Mouse (Mus musculus) embryonic facial prominence, embryonic 14.5 days (tissue): ENCODE data around the gene Rp9. TPM values are rescaled to one million over a fixed set of nuclear protein-coding genes. Genes with fewer than 3 reads are reported as not detected.

Source experiments
- ATAC-seq: fragments of 200-750 bp; cut with Nextera tagmentation; 2 replicates; pipeline ENCODE4 v1.8.0; 2017; ENCODE audit warnings: low read depth, moderate number of reproducible peaks, moderate TSS enrichment
- DNase-seq: peaks from one replicate; pipeline ENCODE4 v3.0.0-alpha.2; 2015; ENCODE audit warnings: low spot score
- H3K27ac ChIP-seq: fragments of 300-500 bp; sonication (generic); replicated peaks from 2 replicates; pipeline ENCODE4 v1.5.1; 2014; ENCODE audit warnings: low read depth, mild to moderate bottlenecking, low read length, moderate library complexity
- H3K27me3 ChIP-seq: fragments of 300-500 bp; sonication (generic); replicated peaks from 2 replicates; pipeline ENCODE4 v1.6.1; 2014; ENCODE audit warnings: low read length; ENCODE audit not compliant: control insufficient read depth, insufficient read depth
- H3K36me3 ChIP-seq: fragments of 300-500 bp; sonication (generic); 2 replicates; pipeline ENCODE4 v1.6.1; 2014; ENCODE audit warnings: low read length, mixed read lengths; ENCODE audit not compliant: control insufficient read depth, insufficient read depth
- H3K4me1 ChIP-seq: fragments of 300-500 bp; sonication (generic); 2 replicates; pipeline ENCODE4 v1.6.1; 2014; ENCODE audit warnings: antibody characterized with exemption, low read length; ENCODE audit not compliant: control insufficient read depth, insufficient read depth
- H3K4me2 ChIP-seq: fragments of 300-500 bp; sonication (generic); 2 replicates; pipeline ENCODE4 v1.6.1; 2014; ENCODE audit warnings: low read depth, mild to moderate bottlenecking, low read length, moderate library complexity, mixed read lengths
- H3K4me3 ChIP-seq: fragments of 300-500 bp; sonication (generic); 2 replicates; pipeline ENCODE4 v1.5.1; 2014; ENCODE audit warnings: low read depth, mild to moderate bottlenecking, low read length
- H3K9ac ChIP-seq: fragments of 300-500 bp; sonication (generic); 2 replicates; pipeline ENCODE4 v1.6.1; 2014; ENCODE audit warnings: low read depth, mild to moderate bottlenecking, low read length, moderate library complexity, mixed read lengths
- H3K9me3 ChIP-seq: fragments of 300-500 bp; sonication (generic); 2 replicates; pipeline ENCODE4 v1.6.1; 2016; ENCODE audit warnings: low read length; ENCODE audit not compliant: control insufficient read depth
- WGBS: fragments of 180-500 bp; shearing (Covaris S2); extraction: QIAGEN DNeasy Blood & Tissue Kit; methylation state at CpG from one replicate; pipeline ENCODE4 v1.1.7; 2014; 5-methylcytosine and 5-hydroxymethylcytosine counted together
- polyA plus RNA-seq: library from polyadenylated mRNA; unstranded; fragments of >200 nt; fragmentation: Nextera tagmentation; extraction: Ambion mirVana; gene quantifications from 2 replicates; pipeline ENCODE4 v1.2.1, GENCODE M21; 2014

Gene Rp9
- polyA plus RNA-seq = 60.7 and 61.5 TPM in 2 replicates

- DNase-seq = no peak
- Histone ChIP-seq H3K4me3 (peak within 1 kb of the TSS; percentile 82), H3K27ac (peak within 1 kb of the TSS; percentile 87; the same call in 1 of the 2 replicates), H3K4me1 (peaks cover 7% of the 10 kb centered on the region; the same call in 1 of the 2 replicates), H3K9me3 (no peaks in the 10 kb centered on the region), H3K9ac (peak within 1 kb of the TSS; percentile 92), H3K4me2 (peak within 1 kb of the TSS; percentile 72), H3K27me3 (no peaks in the 10 kb centered on the region), H3K36me3 (0 out of 2 replicates have a peak, but pooled peaks cover 6% of the 10 kb centered on the region)
- no peak for ATAC-seq
- whole genome bisulfite sequencing = 84% methylated on average over 3 of the region's 3 CpGs
Measured at GRCm38 (mm10) chr9:22469643-22470042, at the start of gene Rp9. Gene Rp9 (minus strand): TSS chr9:22469743.

DNA sequence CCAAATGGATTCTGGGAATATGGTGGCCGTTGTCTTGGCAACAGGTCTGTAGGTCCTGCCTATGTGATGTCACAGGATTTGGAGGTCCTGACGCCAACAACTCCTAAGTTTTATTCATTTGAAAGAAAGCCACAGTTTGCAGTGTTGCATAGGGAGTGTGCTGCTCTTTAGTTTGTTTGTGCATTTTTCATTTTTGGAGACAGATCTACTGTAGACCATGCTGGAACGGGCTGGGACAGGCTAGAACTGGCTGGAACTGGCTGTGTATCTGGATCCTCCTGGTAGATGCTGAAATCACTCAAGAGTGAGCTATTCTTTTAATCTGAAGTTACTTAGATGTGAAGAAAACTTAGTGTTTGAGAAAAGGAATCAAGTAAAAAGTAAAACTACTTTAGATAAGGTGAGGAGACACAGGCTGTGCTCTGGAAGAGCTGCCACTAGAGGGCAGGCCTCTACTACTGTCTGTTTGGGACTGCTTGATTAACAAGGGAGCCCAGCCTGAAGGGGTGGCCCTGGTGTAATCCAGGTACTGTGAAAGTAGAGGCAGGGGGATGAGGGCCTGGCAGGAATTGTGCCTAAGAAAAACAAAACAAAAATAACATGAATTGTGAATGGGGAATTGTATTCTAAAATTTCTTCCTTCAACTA, 49.0 kb upstream of the Rp9 start:
- WGBS = 98% methylated on average over 3 of the region's 3 CpGs
- no peaks in the 10 kb centered on the region for H3K36me3 ChIP-seq
- 0 out of 2 replicates have a peak, but pooled peaks cover 6% of the 10 kb centered on the region for H3K9me3 ChIP-seq
- no peak overlapping the region for H3K4me2 ChIP-seq
- H3K4me1 ChIP-seq = no peaks in the 10 kb centered on the region
- H3K27ac ChIP-seq = no peak overlapping the region
- ATAC-seq = peak; percentile 84; the same call in 1 of the 2 replicates
- peak; percentile 78 for DNase-seq
- no peak overlapping the region for H3K4me3 ChIP-seq
- no peak overlapping the region for H3K9ac ChIP-seq
- H3K27me3 ChIP-seq = no peaks in the 10 kb centered on the region

DNA sequence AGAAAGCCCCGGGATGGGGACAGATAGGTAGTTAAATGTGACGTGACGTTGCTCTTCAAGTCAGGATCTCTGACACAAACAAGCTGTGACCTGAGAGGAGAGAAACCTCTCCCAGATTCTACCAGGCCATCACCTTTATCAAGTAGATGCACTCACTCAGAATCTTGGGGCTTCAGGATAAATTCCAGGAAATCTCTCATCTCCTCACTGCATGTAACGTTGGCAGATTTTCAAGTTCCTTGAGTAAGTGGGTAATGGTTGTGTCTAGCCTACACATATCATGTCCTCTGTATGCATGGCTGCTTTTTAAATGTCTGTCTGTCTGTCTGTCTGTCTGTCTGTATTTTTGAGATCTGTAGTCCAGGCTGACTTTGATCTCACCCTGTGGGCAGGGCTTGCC, 45.5 kb upstream of the Rp9 start:
- Histone ChIP-seq H3K27ac (no peak overlapping the region), H3K4me2 (no peak overlapping the region), H3K36me3 (no peaks in the 10 kb centered on the region), H3K4me1 (no peaks in the 10 kb centered on the region), H3K27me3 (no peaks in the 10 kb centered on the region), H3K9me3 (no peaks in the 10 kb centered on the region), H3K9ac (no peak overlapping the region), H3K4me3 (no peak overlapping the region)
- no peak for DNase-seq
- 80% methylated on average over 4 of the region's 4 CpGs for WGBS
- no peak for ATAC-seq

- no peak overlapping the region for H3K27ac ChIP-seq
- ATAC-seq (no peak), DNase-seq (no peak)
- H3K27me3 ChIP-seq = no peaks in the 10 kb centered on the region
- H3K4me2 ChIP-seq = no peak overlapping the region
- no peak overlapping the region for H3K4me3 ChIP-seq
- H3K36me3 ChIP-seq = no peaks in the 10 kb centered on the region
- H3K9me3 ChIP-seq = no peaks in the 10 kb centered on the region
- no peak overlapping the region for H3K9ac ChIP-seq
- H3K4me1 ChIP-seq = no peaks in the 10 kb centered on the region
- WGBS = 28% methylated on average over 2 of the region's 2 CpGs
Measured at GRCm38 (mm10) chr9:22505574-22505973, 36.0 kb upstream of the Rp9 start.

DNA sequence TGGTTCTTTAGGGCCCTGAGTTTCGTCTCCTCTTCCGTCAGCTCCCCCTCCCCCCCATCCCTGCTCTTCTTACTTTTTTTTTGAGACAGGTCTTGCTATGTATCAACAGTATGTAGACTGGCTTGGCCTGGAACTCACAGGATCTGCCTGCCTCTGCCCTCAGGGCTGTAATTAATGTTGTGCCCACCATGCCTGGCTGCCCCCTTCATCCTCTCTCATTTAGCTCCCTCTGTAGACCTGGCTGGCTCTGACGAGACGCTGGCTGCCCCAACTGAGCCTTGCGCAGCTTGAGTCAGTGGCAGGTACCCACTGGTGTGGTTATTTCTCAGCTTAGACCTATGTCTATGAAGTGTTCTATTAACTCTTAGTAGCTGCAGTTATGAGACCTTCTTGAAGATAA, 34.0 kb upstream of the Rp9 start:
- Histone ChIP-seq H3K9me3 (no peaks in the 10 kb centered on the region), H3K27ac (no peak overlapping the region), H3K4me1 (no peaks in the 10 kb centered on the region), H3K4me2 (no peak overlapping the region), H3K36me3 (0 out of 2 replicates have a peak, but pooled peaks cover 8% of the 10 kb centered on the region), H3K4me3 (no peak overlapping the region), H3K9ac (no peak overlapping the region), H3K27me3 (no peaks in the 10 kb centered on the region)
- ATAC-seq (no peak), DNase-seq (no peak)
- 54% methylated on average over 5 of the region's 5 CpGs for WGBS

- no peaks in the 10 kb centered on the region for H3K4me1 ChIP-seq
- WGBS = 53% methylated on average over 2 of the region's 2 CpGs
- H3K4me3 ChIP-seq = no peak overlapping the region
- no peaks in the 10 kb centered on the region for H3K9me3 ChIP-seq
- no peaks in the 10 kb centered on the region for H3K27me3 ChIP-seq
- 0 out of 2 replicates have a peak, but pooled peaks cover 8% of the 10 kb centered on the region for H3K36me3 ChIP-seq
- ATAC-seq = peak; percentile 79; the same call in 1 of the 2 replicates
- H3K27ac ChIP-seq = no peak overlapping the region
- no peak overlapping the region for H3K4me2 ChIP-seq
- DNase-seq = peak; percentile 41
- H3K9ac ChIP-seq = no peak overlapping the region
Measured at GRCm38 (mm10) chr9:22502972-22503371, 33.4 kb upstream of the Rp9 start.

DNA sequence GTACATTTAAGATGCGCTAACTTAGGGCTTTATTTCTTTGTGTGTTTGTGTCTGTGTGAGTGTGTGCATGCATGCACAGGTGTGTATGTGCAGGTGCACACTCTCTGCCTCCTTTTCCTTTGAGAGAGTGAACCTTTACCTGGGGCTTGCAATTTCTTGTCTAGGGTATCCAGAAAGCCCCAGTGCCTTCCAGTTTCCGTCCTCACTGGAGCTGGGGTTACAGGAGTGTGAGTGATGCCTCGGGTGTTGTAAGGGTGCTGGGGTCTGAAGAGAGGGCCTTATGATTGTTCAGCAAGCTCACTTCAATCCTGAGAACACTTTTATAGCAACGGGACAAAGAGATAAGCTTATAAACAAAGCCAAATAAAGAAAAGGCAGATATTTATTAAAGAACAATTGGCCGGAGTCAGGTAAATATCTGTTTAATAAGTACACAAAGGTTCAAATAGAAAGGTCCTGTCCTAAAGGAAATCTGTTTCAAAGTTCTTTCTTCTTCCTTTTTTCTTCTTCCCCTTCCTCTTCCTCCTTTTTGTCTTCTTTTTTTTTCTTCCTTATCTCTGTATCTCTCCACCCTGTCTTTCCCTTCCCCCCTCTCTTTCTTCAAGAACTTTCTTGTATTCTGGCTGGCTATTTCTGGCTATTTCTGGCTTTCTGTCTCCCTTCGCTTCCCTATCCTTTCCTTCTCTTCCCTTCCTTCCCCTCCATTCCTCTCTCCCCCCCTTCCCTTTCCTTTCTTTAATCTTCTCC, 27.7 kb upstream of the Rp9 start:
- no peak overlapping the region for H3K27ac ChIP-seq
- H3K9me3 ChIP-seq = no peaks in the 10 kb centered on the region
- 0 out of 2 replicates have a peak, but pooled peaks cover 8% of the 10 kb centered on the region for H3K36me3 ChIP-seq
- H3K9ac ChIP-seq = no peak overlapping the region
- no peaks in the 10 kb centered on the region for H3K27me3 ChIP-seq
- H3K4me3 ChIP-seq = no peak overlapping the region
- WGBS = 85% methylated on average over 6 of the region's 6 CpGs
- ATAC-seq = no peak
- no peaks in the 10 kb centered on the region for H3K4me1 ChIP-seq
- no peak overlapping the region for H3K4me2 ChIP-seq
- DNase-seq = no peak

- Histone ChIP-seq H3K9ac (no peak overlapping the region), H3K4me1 (no peaks in the 10 kb centered on the region), H3K36me3 (0 out of 2 replicates have a peak, but pooled peaks cover 8% of the 10 kb centered on the region), H3K4me2 (no peak overlapping the region), H3K9me3 (no peaks in the 10 kb centered on the region), H3K27me3 (no peaks in the 10 kb centered on the region), H3K27ac (no peak overlapping the region), H3K4me3 (no peak overlapping the region)
- DNase-seq (no peak), ATAC-seq (no peak)
- 79% methylated on average over 2 of the region's 2 CpGs for WGBS
Measured at GRCm38 (mm10) chr9:22495133-22495532, 25.6 kb upstream of the Rp9 start.
